Mouse (Mus musculus) heart, embryonic 12.5 days (tissue): ENCODE measurements around the gene Fam129b. TPM values are rescaled to one million over a fixed set of nuclear protein-coding genes. Genes with fewer than 3 reads are reported as not detected.

Experiments used
- ATAC-seq: fragments of 200-750 bp; cut with Nextera tagmentation; 2 replicates; pipeline ENCODE4 v1.8.0; 2017; ENCODE audit warnings: moderate TSS enrichment, moderate library complexity; ENCODE audit not compliant: insufficient number of reproducible peaks, low FRiP score
- H3K27ac ChIP-seq: fragments of 300-500 bp; sonication (generic); 2 replicates; pipeline ENCODE4 v1.5.1; 2016; ENCODE audit warnings: mild to moderate bottlenecking, moderate library complexity; ENCODE audit not compliant: poor library complexity, severe bottlenecking
- H3K27me3 ChIP-seq: fragments of 300-500 bp; sonication (generic); replicated peaks from 2 replicates; pipeline ENCODE4 v1.6.1; 2016; ENCODE audit warnings: mild to moderate bottlenecking, moderate library complexity
- H3K36me3 ChIP-seq: fragments of 300-500 bp; sonication (generic); 2 replicates; pipeline ENCODE4 v1.6.1; 2016; ENCODE audit warnings: mild to moderate bottlenecking, moderate library complexity
- H3K4me1 ChIP-seq: fragments of 300-500 bp; sonication (generic); replicated peaks from 2 replicates; pipeline ENCODE4 v1.6.1; 2016; ENCODE audit warnings: mild to moderate bottlenecking
- H3K4me2 ChIP-seq: fragments of 300-500 bp; sonication (generic); 2 replicates; pipeline ENCODE4 v1.6.1; 2016; ENCODE audit warnings: mild to moderate bottlenecking, moderate library complexity
- H3K4me3 ChIP-seq: fragments of 300-500 bp; sonication (generic); 2 replicates; pipeline ENCODE4 v1.5.1; 2016; ENCODE audit warnings: mild to moderate bottlenecking
- H3K9ac ChIP-seq: fragments of 300-500 bp; sonication (generic); 2 replicates; pipeline ENCODE4 v1.6.1; 2016; ENCODE audit warnings: mild to moderate bottlenecking, moderate library complexity
- H3K9me3 ChIP-seq: fragments of 300-500 bp; sonication (generic); replicated peaks from 2 replicates; pipeline ENCODE4 v1.6.1; 2016; ENCODE audit warnings: mild to moderate bottlenecking, moderate library complexity
- WGBS: fragments of 180-500 bp; shearing (Covaris S2); methylation state at CpG from one replicate; pipeline ENCODE4 v1.1.7; 2016; 5-methylcytosine and 5-hydroxymethylcytosine counted together
- polyA plus RNA-seq: library from polyadenylated mRNA; unstranded; fragments of >200 nt; fragmentation: Nextera tagmentation; extraction: Ambion mirVana; gene quantifications from 2 replicates; pipeline ENCODE4 v1.2.1, GENCODE M21; 2016

Fam129b gene
- polyA plus RNA-seq, 1 experiment from 2014 or later: 62.0 TPM

DNA sequence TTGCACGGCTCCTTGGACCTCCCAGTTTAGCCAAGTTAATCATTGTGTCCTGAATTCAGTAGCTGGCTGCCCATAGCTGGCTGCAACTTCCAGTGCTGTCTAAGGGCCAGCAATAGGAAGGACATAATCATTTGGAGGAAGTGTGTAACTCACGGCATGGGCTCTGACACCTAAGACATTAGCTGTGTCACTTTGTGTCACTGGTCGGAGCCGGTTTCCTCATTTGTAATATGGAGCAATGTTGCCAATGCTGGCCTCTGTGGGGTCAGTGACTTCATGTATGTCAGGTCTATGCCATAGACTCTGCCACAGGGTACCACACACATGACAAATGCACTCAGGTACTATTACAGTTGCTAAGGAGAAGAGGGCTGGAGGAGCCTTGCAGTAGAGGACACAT lies 84.4 kb downstream of the Fam129b start:
- Histone ChIP-seq H3K9ac (peak overlapping the region; percentile 81; the same call in 1 of the 2 replicates), H3K9me3 (no peaks in the 10 kb centered on the region), H3K4me3 (peak overlapping the region; percentile 95; the same call in 1 of the 2 replicates), H3K27ac (no peak overlapping the region), H3K27me3 (no peaks in the 10 kb centered on the region), H3K4me1 (peaks cover 28% of the 10 kb centered on the region), H3K36me3 (peaks cover 51% of the 10 kb centered on the region), H3K4me2 (peak overlapping the region; percentile 83)
- WGBS: 81% methylated on average over 4 of the region's 4 CpGs
- no peak for ATAC-seq

- Histone ChIP-seq H3K9ac (peak within 1 kb of the TSS; percentile 99), H3K27ac (peak within 1 kb of the TSS; percentile 84), H3K27me3 (no peaks in the 10 kb centered on the region), H3K4me3 (peak within 1 kb of the TSS; percentile 95), H3K36me3 (peaks cover 42% of the 10 kb centered on the region), H3K4me2 (peak within 1 kb of the TSS; percentile 83), H3K4me1 (peaks cover 28% of the 10 kb centered on the region), H3K9me3 (no peaks in the 10 kb centered on the region)
- peak; percentile 93 for ATAC-seq
- WGBS: 3% methylated on average over 55 of the region's 55 CpGs
Measured at GRCm38 (mm10) chr2:32961192-32961995, 85.5 kb downstream of the Fam129b start, which contains the start of the genes Rpl12 and Lrsam1. Gene Rpl12, plus strand, starts transcription at chr2:32961559. Gene Lrsam1, minus strand, starts transcription at chr2:32961614.

DNA sequence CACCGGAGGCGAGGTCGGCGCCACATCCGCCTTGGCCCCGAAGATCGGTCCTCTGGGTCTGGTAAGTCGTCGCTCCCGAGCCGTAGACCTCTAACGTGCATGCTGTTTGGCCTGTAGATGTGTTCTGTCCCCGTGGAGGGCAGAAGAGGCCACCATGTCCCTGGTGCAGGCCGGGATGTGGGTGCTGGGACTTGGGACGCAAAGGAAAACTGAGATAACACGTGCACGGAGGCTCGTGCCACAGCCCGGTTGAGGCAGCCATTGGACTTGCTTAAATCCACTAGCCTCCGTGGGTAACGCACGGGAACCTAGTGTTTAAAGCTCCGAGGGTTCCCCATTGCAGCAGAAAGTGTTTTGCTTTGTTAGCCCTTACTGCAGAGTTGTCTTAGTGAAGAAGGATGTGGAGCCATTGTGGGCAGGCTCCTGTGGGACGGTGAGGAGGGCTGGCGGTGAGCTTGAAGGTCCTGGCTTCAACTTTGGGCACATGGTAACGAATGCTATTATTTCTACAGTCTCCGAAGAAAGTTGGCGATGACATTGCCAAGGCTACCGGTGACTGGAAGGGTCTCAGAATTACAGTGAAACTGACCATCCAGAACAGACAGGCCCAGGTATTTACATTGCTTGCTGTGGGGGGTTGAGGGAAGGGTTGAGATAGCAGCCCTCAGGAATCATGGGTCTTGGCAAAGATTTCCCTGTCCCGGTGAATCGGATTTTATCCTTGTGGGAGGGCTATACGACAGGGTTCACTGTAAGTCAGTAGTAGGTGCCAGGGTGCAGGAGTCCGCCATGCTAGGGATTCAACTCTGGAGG lies 86.4 kb downstream of the Fam129b start:
- H3K4me1 ChIP-seq: peaks cover 28% of the 10 kb centered on the region
- H3K9ac ChIP-seq: peak overlapping the region; percentile 99
- H3K4me3 ChIP-seq: peak overlapping the region; percentile 95
- no peaks in the 10 kb centered on the region for H3K27me3 ChIP-seq
- peaks cover 37% of the 10 kb centered on the region for H3K36me3 ChIP-seq
- H3K4me2 ChIP-seq: peak overlapping the region; percentile 83
- ATAC-seq: no peak
- H3K27ac ChIP-seq: peak overlapping the region; percentile 84
- WGBS: under 1% methylated on average over 33 of the region's 33 CpGs
- H3K9me3 ChIP-seq: no peaks in the 10 kb centered on the region

DNA sequence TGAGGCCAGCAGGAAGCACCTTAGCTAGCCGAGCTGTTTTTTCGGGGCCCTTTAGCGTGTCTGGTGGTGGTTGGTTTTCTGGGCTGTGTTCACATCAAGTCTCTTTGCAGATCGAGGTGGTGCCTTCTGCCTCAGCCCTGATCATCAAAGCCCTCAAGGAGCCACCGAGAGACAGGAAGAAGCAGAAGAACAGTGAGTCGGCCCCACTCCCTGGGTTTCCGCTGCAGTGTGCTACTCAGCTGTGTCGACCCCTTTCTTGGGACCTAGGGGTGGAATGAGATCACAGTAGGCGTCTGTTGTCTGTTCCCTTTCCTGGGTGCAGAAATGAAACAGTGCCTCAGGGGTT lies 86.9 kb downstream of the Fam129b start:
- Histone ChIP-seq H3K4me2 (peak overlapping the region; percentile 83), H3K4me3 (peak overlapping the region; percentile 95), H3K36me3 (peaks cover 32% of the 10 kb centered on the region), H3K4me1 (peaks cover 33% of the 10 kb centered on the region), H3K27ac (peak overlapping the region; percentile 84), H3K27me3 (no peaks in the 10 kb centered on the region), H3K9me3 (no peaks in the 10 kb centered on the region), H3K9ac (peak overlapping the region; percentile 99)
- 6% methylated on average over 9 of the region's 9 CpGs for WGBS
- ATAC-seq: no peak

- Histone ChIP-seq H3K36me3 (peaks cover 25% of the 10 kb centered on the region), H3K27me3 (no peaks in the 10 kb centered on the region), H3K9ac (0 out of 2 replicates have a peak overlapping the region, but pooled peaks have one; percentile 99), H3K4me2 (peak overlapping the region; percentile 83), H3K4me1 (peaks cover 40% of the 10 kb centered on the region), H3K9me3 (no peaks in the 10 kb centered on the region), H3K27ac (peak overlapping the region; percentile 32), H3K4me3 (peak overlapping the region; percentile 95)
- 75% methylated on average over 4 of the region's 4 CpGs for WGBS
- ATAC-seq: no peak
Measured at GRCm38 (mm10) chr2:32963544-32963943, 87.6 kb downstream of the Fam129b start.

DNA sequence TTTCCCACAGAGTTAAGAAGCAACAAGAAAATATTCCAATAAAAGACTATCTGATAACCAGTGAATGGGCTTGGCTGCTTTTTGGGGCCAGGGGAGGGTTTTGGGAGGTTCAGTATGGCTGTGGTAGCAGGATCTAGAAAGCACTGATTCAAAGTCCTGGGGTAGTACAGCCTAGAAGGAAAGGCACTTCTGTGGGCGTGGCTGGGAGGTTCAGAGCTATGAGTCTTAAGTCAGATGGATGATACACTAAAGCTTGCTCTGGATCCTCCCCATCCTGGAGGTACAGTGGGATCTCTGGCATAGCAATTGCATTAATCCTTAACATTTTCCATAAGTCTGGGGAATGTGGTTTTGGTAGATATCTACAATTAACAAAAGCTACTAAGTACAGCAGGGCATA lies 88.1 kb downstream of the Fam129b start:
- no peaks in the 10 kb centered on the region for H3K9me3 ChIP-seq
- peaks cover 42% of the 10 kb centered on the region for H3K4me1 ChIP-seq
- H3K27me3 ChIP-seq: no peaks in the 10 kb centered on the region
- peak overlapping the region; percentile 83; the same call in 1 of the 2 replicates for H3K4me2 ChIP-seq
- peaks cover 25% of the 10 kb centered on the region for H3K36me3 ChIP-seq
- no peak overlapping the region for H3K9ac ChIP-seq
- WGBS: 73% methylated on average over 1 of the region's 1 CpGs
- peak overlapping the region; percentile 95; the same call in 1 of the 2 replicates for H3K4me3 ChIP-seq
- no peak for ATAC-seq
- H3K27ac ChIP-seq: no peak overlapping the region

GRCm38 (mm10) chr2:32964659-32965457 lies 88.9 kb downstream of the Fam129b start:
- ATAC-seq: no peak
- Histone ChIP-seq H3K4me2 (no peak overlapping the region; the same call in 1 of the 2 replicates), H3K36me3 (peaks cover 25% of the 10 kb centered on the region), H3K27ac (no peak overlapping the region), H3K4me3 (no peak overlapping the region), H3K27me3 (no peaks in the 10 kb centered on the region), H3K4me1 (peaks cover 49% of the 10 kb centered on the region), H3K9me3 (no peaks in the 10 kb centered on the region), H3K9ac (no peak overlapping the region)
- WGBS: 28% methylated on average over 10 of the region's 10 CpGs

- WGBS: 17% methylated on average over 7 of the region's 7 CpGs
- no peak overlapping the region for H3K4me3 ChIP-seq
- peaks cover 46% of the 10 kb centered on the region for H3K4me1 ChIP-seq
- no peak for ATAC-seq
- no peak overlapping the region for H3K27ac ChIP-seq
- no peaks in the 10 kb centered on the region for H3K9me3 ChIP-seq
- peaks cover 25% of the 10 kb centered on the region for H3K36me3 ChIP-seq
- H3K27me3 ChIP-seq: no peaks in the 10 kb centered on the region
- H3K9ac ChIP-seq: no peak overlapping the region
- H3K4me2 ChIP-seq: peak overlapping the region; percentile 88
Measured at GRCm38 (mm10) chr2:32965511-32966183, 89.7 kb downstream of the Fam129b start.

- H3K27ac ChIP-seq: peak overlapping the region; percentile 97
- peak overlapping the region; percentile 84 for H3K9ac ChIP-seq
- peaks cover 25% of the 10 kb centered on the region for H3K36me3 ChIP-seq
- peaks cover 42% of the 10 kb centered on the region for H3K4me1 ChIP-seq
- no peak for ATAC-seq
- no peaks in the 10 kb centered on the region for H3K9me3 ChIP-seq
- H3K27me3 ChIP-seq: no peaks in the 10 kb centered on the region
- WGBS: 10% methylated on average over 13 of the region's 13 CpGs
- peak overlapping the region; percentile 68 for H3K4me3 ChIP-seq
- H3K4me2 ChIP-seq: peak overlapping the region; percentile 88
Measured at GRCm38 (mm10) chr2:32966184-32966688, 90.3 kb downstream of the Fam129b start.
